Mouse (Mus musculus): ENCODE data around the gene Zfp142. TPM values are rescaled to one million over a fixed set of nuclear protein-coding genes. Genes with fewer than 3 reads are reported as not detected.

Zfp142 gene
- 10 to 100 TPM in 1 of 2 experiments, 1 to 10 TPM in 1; 10.0 to 13.7 TPM for total RNA-seq (2021)
- polyA plus RNA-seq (2012; rRNA removed): 9.2 and 13.3 TPM in 2 replicates
- long read RNA-seq, full-length matches to known transcripts: 1 of 6 reads
- long read RNA-seq, partial matches to known transcripts: 4 of 6 reads
- long read RNA-seq, other reads (novel, unspliced or antisense): 1 of 6 reads

- Histone ChIP-seq H3K4me3 (peak within 1 kb of the TSS; percentile 65), H3K4me1 (ENCODE audit: control insufficient read depth, insufficient read depth, low read length) (peaks cover 6% of the 10 kb centered on the region), H3K79me2 (replicated peaks; ENCODE audit: control insufficient read depth, insufficient read depth, low read length) (no peaks in the 10 kb centered on the region), H3K36me3 (ENCODE audit: control insufficient read depth, insufficient read depth, low read length) (peaks cover 19% of the 10 kb centered on the region), H3K27ac (peak within 1 kb of the TSS; percentile 89), H3K27me3 (ENCODE audit: control insufficient read depth, insufficient read depth, low read length) (no peaks in the 10 kb centered on the region), H3K9ac (ENCODE audit: low read depth, low read length) (peak within 1 kb of the TSS; percentile 85)
- TF ChIP-seq CTCF (IDR thresholded peaks at IDR 0.05) (peak; percentile 41), EP300 (IDR thresholded peaks at IDR 0.05; ENCODE audit: insufficient read depth, low read depth, low read length) (0 out of 2 replicates have a peak, but pooled peaks have one; percentile 34), POLR2A (IDR thresholded peaks at IDR 0.05; ENCODE audit: insufficient read depth, low read depth, low read length) (peak; percentile 57)
- DNase-seq: peak; percentile 99
- intact Hi-C loops (cut with DNase I): loop anchor here (1.0 to 10.0 kb wide), 5 partner anchors 13 to 729 kb away; partner anchors contain the start of genes Cnot9, Ctdsp1, Dnpep and Rnf25
- WGBS: under 1% methylated on average over 48 of the region's 48 CpGs
These were observed at the start of gene Zfp142, which contains the start of gene Bcs1l for GRCm38 (mm10) chr1:74587773-74588445. TSS of gene Zfp142 (minus strand) at chr1:74588246. TSS of gene Bcs1l (plus strand) at chr1:74588289.

- Histone ChIP-seq H3K36me3 (ENCODE audit: control insufficient read depth, insufficient read depth, low read length) (no peaks in the 10 kb centered on the region), H3K79me2 (replicated peaks; ENCODE audit: control insufficient read depth, insufficient read depth, low read length) (no peaks in the 10 kb centered on the region), H3K9ac (ENCODE audit: low read depth, low read length) (no peak overlapping the region), H3K4me1 (ENCODE audit: control insufficient read depth, insufficient read depth, low read length) (no peaks in the 10 kb centered on the region), H3K27ac (no peak overlapping the region), H3K27me3 (ENCODE audit: control insufficient read depth, insufficient read depth, low read length) (no peaks in the 10 kb centered on the region), H3K4me3 (no peak overlapping the region)
- WGBS: 78% methylated on average over 4 of the region's 4 CpGs
- TF ChIP-seq EP300 (IDR thresholded peaks at IDR 0.05; ENCODE audit: insufficient read depth, low read depth, low read length) (no peak), CTCF (IDR thresholded peaks at IDR 0.05) (no peak), POLR2A (IDR thresholded peaks at IDR 0.05; ENCODE audit: insufficient read depth, low read depth, low read length) (no peak)
- no peak for DNase-seq
- intact Hi-C loops (cut with DNase I): no loop called here
These were observed 44.7 kb upstream of the Zfp142 start for GRCm38 (mm10) chr1:74632734-74633133.

- H3K4me1 ChIP-seq (ENCODE audit: control insufficient read depth, insufficient read depth, low read length): no peaks in the 10 kb centered on the region
- no peaks in the 10 kb centered on the region for H3K79me2 ChIP-seq (replicated peaks; ENCODE audit: control insufficient read depth, insufficient read depth, low read length)
- no peaks in the 10 kb centered on the region for H3K27me3 ChIP-seq (ENCODE audit: control insufficient read depth, insufficient read depth, low read length)
- no peak overlapping the region for H3K4me3 ChIP-seq
- no peak overlapping the region for H3K9ac ChIP-seq (ENCODE audit: low read depth, low read length)
- intact Hi-C loops (cut with DNase I): no loop called here
- 58% methylated on average over 7 of the region's 7 CpGs for WGBS
- TF ChIP-seq CTCF (IDR thresholded peaks at IDR 0.05) (no peak), POLR2A (IDR thresholded peaks at IDR 0.05; ENCODE audit: insufficient read depth, low read depth, low read length) (no peak), EP300 (IDR thresholded peaks at IDR 0.05; ENCODE audit: insufficient read depth, low read depth, low read length) (no peak)
- H3K27ac ChIP-seq: no peak overlapping the region
- no peaks in the 10 kb centered on the region for H3K36me3 ChIP-seq (ENCODE audit: control insufficient read depth, insufficient read depth, low read length)
- no peak for DNase-seq
These were observed 40.0 kb upstream of the Zfp142 start for GRCm38 (mm10) chr1:74628001-74628400.

DNA sequence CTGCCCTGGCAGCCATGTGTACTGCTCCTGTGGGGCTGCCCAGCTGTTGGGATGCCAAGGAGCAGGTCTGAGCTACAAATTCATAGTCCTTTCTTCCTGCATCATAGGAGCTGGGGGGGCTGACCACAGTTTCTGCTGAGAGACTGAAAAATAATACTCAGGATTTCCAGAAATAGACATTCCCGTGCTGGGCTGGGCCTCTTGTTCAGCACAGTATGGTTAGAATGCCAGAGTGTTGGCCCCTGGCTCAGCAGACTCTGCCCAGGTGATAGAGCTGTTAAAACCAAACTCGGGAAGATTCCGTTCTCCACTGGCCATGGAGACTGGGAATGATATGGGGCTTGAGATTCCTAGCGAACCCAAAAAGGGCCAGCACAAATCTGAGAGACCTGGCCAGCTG lies 38.0 kb upstream of the Zfp142 start:
- WGBS: 64% methylated on average over 4 of the region's 4 CpGs
- no peak overlapping the region for H3K27ac ChIP-seq
- H3K27me3 ChIP-seq (ENCODE audit: control insufficient read depth, insufficient read depth, low read length): no peaks in the 10 kb centered on the region
- no peak for TF ChIP-seq CTCF (IDR thresholded peaks at IDR 0.05)
- no peak for TF ChIP-seq POLR2A (IDR thresholded peaks at IDR 0.05; ENCODE audit: insufficient read depth, low read depth, low read length)
- TF ChIP-seq EP300 (IDR thresholded peaks at IDR 0.05; ENCODE audit: insufficient read depth, low read depth, low read length): no peak
- no peaks in the 10 kb centered on the region for H3K79me2 ChIP-seq (replicated peaks; ENCODE audit: control insufficient read depth, insufficient read depth, low read length)
- H3K9ac ChIP-seq (ENCODE audit: low read depth, low read length): no peak overlapping the region
- H3K4me1 ChIP-seq (ENCODE audit: control insufficient read depth, insufficient read depth, low read length): no peaks in the 10 kb centered on the region
- no peak overlapping the region for H3K4me3 ChIP-seq
- DNase-seq: no peak
- H3K36me3 ChIP-seq (ENCODE audit: control insufficient read depth, insufficient read depth, low read length): no peaks in the 10 kb centered on the region
- intact Hi-C loops (cut with DNase I): no loop called here

DNA sequence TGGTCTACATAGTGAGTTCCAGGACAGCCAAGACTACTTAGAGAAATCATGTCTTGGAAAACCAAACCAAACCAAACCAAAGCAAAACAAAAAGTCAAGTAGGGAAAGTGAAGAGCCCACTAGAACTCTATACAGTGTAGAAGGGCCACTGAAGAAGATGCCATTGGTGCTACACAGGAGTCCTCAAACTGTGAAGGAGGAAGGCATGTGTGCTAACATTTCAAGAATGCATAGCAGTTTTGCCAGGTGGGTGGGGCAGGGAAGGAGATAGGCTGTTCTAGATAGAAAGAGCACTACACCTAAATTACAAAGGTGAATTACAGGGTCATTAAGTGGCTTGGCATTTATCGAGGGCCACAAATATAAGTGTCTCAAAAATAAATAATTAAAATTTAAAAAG lies 36.1 kb upstream of the Zfp142 start:
- intact Hi-C loops (cut with DNase I): no loop called here
- H3K36me3 ChIP-seq (ENCODE audit: control insufficient read depth, insufficient read depth, low read length): no peaks in the 10 kb centered on the region

More for the DNA sequence above, 36.1 kb upstream of the Zfp142 start:
- H3K27ac ChIP-seq: no peak overlapping the region
- 97% methylated on average over 1 of the region's 1 CpGs for WGBS
- DNase-seq: no peak
- no peaks in the 10 kb centered on the region for H3K4me1 ChIP-seq (ENCODE audit: control insufficient read depth, insufficient read depth, low read length)
- H3K79me2 ChIP-seq (replicated peaks; ENCODE audit: control insufficient read depth, insufficient read depth, low read length): no peaks in the 10 kb centered on the region
- H3K9ac ChIP-seq (ENCODE audit: low read depth, low read length): no peak overlapping the region
- H3K4me3 ChIP-seq: no peak overlapping the region
- TF ChIP-seq EP300 (IDR thresholded peaks at IDR 0.05; ENCODE audit: insufficient read depth, low read depth, low read length) (no peak), CTCF (IDR thresholded peaks at IDR 0.05) (no peak), POLR2A (IDR thresholded peaks at IDR 0.05; ENCODE audit: insufficient read depth, low read depth, low read length) (no peak)
- H3K27me3 ChIP-seq (ENCODE audit: control insufficient read depth, insufficient read depth, low read length): no peaks in the 10 kb centered on the region

All from heart, adult 2 months (tissue).